Comparison of ENCODE assay signal across 8 mouse cellular contexts in the genomic region with DNA sequence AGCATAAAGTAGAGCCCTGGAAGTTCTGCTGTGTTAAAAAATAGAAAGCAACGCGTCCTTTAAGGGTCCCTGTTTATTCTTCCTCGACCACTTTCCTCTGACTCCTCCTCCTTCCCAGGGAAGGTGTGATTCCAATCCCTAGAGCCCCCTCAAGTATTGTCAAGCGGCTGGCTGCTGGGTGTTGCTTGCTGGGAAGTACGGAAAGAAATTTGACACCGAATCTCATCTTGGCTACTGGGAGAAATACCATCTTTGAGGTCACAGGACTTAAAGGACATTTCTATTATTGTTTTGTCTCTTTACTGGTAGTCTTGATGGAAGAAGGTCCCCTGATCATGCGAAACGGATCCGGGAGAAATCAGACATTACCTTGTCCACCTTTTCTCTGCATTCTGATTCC. TPM values are rescaled to one million over a fixed set of nuclear protein-coding genes. Genes with fewer than 3 reads are reported as not detected.
DNase-seq lines count a peak whose midpoint lies in the region; TF ChIP-seq lines count a peak whose summit lies in the region.

A gene (plus strand): TSS at position 156 of the 400 bp plus-strand sequence.

- no peaks in the 10 kb centered on the region for H3K79me2 ChIP-seq in heart, adult 2 months (replicated peaks; ENCODE audit: control insufficient read depth, insufficient read depth, low read length)

- no peak for TF ChIP-seq POLR2A in heart, adult 2 months (IDR thresholded peaks at IDR 0.05; ENCODE audit: insufficient read depth, low read depth, low read length)

- WGBS in heart, adult 2 months: 5% methylated on average over 9 of the region's 9 CpGs

- H3K9ac ChIP-seq in heart, adult 2 months (ENCODE audit: low read depth, low read length): peak within 1 kb of the TSS; percentile 11; the same call in 1 of the 2 replicates

- TF ChIP-seq EP300 in heart, adult 2 months (IDR thresholded peaks at IDR 0.05; ENCODE audit: insufficient read depth, low read depth, low read length): no peak

- no peaks in the 10 kb centered on the region for H3K27me3 ChIP-seq in heart, adult 2 months (ENCODE audit: control insufficient read depth, insufficient read depth, low read length)

- no peak for DNase-seq in heart, adult 2 months
- DNase-seq in heart, postnatal 4 days: no peak
- no peak for DNase-seq in adrenal gland, adult 8-10 months
- peak; percentile 13 for DNase-seq in forelimb bud, embryonic 11.5 days (ENCODE audit: low read depth, low spot score)
- DNase-seq in mesoderm, embryonic 11.5 days (ENCODE audit: low read depth, low spot score): peak; percentile 24
- DNase-seq in right cerebral cortex, adult 2 months (ENCODE audit: low spot score in 2 of 2): no peak
- DNase-seq in layer of hippocampus, postnatal 25 days (ENCODE audit: extremely low spot score in 1 of 2, low spot score in 1 of 2): no peak
- no peak for DNase-seq in layer of hippocampus, adult 9-11 months

- intact Hi-C loops in heart, adult 2 months (cut with DNase I): no loop called here

- TF ChIP-seq CTCF in heart, adult 2 months (IDR thresholded peaks at IDR 0.05): no peak

- no peaks in the 10 kb centered on the region for H3K36me3 ChIP-seq in heart, adult 2 months (ENCODE audit: control insufficient read depth, insufficient read depth, low read length)

- no peak within 1 kb of the TSS for H3K27ac ChIP-seq in heart, adult 2 months

- H3K4me3 ChIP-seq in heart, adult 2 months: peak within 1 kb of the TSS; percentile 38

- H3K4me1 ChIP-seq in heart, adult 2 months (ENCODE audit: control insufficient read depth, insufficient read depth, low read length): no peaks in the 10 kb centered on the region

RNA-seq across cellular contexts. Expression of the gene that starts here (rescaled TPM):
- total RNA-seq in heart, adult 2 months (2021): 1 to 10 TPM; 3.0 to 5.5 TPM
- polyA plus RNA-seq in heart, adult 2 months (2012; rRNA removed): 1.1 TPM in 2 replicates
- total RNA-seq in heart, postnatal 4 days (2021): 1 to 10 TPM; 1.2 to 1.7 TPM
- 100 to 1,000 TPM in 2 of 4 experiments, 10 to 100 TPM in 2; 72.1 to 382 (median 225) TPM for total RNA-seq in adrenal gland, adult 8-10 months (2022)
- 1 to 10 TPM; 2.5 to 4.2 TPM for total RNA-seq in layer of hippocampus, postnatal 25 days (2021)

Comparison
In these comparisons a context has a peak if more than half of its experiments do, and no peak if none do; other contexts are left out.
1. RNA of the gene that starts here (total RNA-seq): 72.1 to 382 TPM in adrenal gland, adult 8-10 months; 3.0 to 5.5 TPM in heart, adult 2 months, 2.5 to 4.2 TPM in layer of hippocampus, postnatal 25 days and 1.2 to 1.7 TPM in heart, postnatal 4 days; every median in the first group is over 10 times any median in the second.
2. DNase-seq: peak in forelimb bud, embryonic 11.5 days (single experiment) and mesoderm, embryonic 11.5 days (single experiment); none in heart, adult 2 months (0 of 2), heart, postnatal 4 days (single experiment), adrenal gland, adult 8-10 months (single experiment), right cerebral cortex, adult 2 months (0 of 2), layer of hippocampus, postnatal 25 days (0 of 2) and layer of hippocampus, adult 9-11 months (single experiment).